Mouse (Mus musculus): ENCODE results near the gene Lemd1.
"Not testable (repeated sequence)": the region's sequence is repeated elsewhere in the genome, so short reads cannot be mapped to it uniquely, and the experiment has no call there.

Lemd1 gene

GRCm38 (mm10) chr1:132191093-132191785 is at the start of gene Lemd1, which contains the start of gene AC124108.1:
Gene Lemd1, plus strand, starts transcription at chr1:132191431.
Gene AC124108.1, plus strand, starts transcription at chr1:132191457.
- no peak for DNase-seq (ENCODE audit: low spot score)

DNA sequence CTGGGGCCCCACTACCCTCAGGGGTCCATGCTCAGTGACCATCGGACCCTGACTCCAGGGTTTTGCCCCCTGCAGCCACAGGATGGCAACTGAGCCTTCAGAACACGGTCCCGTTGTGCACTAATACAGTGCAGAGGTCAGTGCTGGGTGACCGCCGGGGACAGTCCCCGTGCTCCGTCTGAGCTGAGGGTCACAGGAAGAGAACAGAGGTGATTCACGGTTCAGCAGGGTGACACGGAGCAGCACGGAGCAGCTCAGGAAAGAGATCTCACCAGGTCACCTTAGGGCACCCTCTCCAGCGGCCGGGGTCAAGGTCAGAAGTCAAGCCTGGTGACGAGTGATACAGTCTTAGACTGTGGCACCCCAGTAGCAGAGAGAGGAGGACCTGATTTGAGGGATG is 49.5 kb upstream of the Lemd1 start:
- DNase-seq (ENCODE audit: low spot score) = no peak

DNA sequence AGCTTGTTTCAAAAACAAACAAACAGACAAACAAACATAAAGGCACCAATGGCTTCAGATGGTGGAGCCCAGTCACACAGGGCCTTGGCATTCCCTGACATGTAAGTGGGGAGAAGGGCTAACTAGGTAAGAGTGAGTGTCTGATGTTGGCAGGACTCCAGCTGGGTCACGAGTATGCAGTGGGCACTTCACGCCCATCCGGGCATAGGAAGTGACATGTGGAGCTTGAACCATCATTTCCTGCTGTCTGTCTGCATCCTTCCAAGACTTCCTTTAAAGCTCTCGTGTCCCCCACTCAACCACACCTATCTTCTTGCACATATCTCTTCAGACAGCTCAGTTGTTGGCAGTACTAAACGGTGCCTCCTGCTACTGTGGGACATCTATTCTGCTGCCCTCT is 48.2 kb upstream of the Lemd1 start:
- no peak for DNase-seq (ENCODE audit: low spot score)

- DNase-seq (ENCODE audit: low spot score) = no peak
Observed at GRCm38 (mm10) chr1:132143730-132144129, 47.5 kb upstream of the Lemd1 start.

GRCm38 (mm10) chr1:132144223-132144622 is 47.0 kb upstream of the Lemd1 start:
- DNase-seq (ENCODE audit: low spot score) = no peak

- no peak for DNase-seq (ENCODE audit: low spot score)
Observed at GRCm38 (mm10) chr1:132144837-132145236, 46.4 kb upstream of the Lemd1 start.

GRCm38 (mm10) chr1:132145973-132146685 is 45.1 kb upstream of the Lemd1 start:
- no peak for DNase-seq (ENCODE audit: low spot score)

GRCm38 (mm10) chr1:132149410-132149809 is 41.8 kb upstream of the Lemd1 start:
- no peak for DNase-seq (ENCODE audit: low spot score)

- no peak for DNase-seq (ENCODE audit: low spot score)
Observed at GRCm38 (mm10) chr1:132150171-132150570, 41.1 kb upstream of the Lemd1 start.

- DNase-seq (ENCODE audit: low spot score) = no peak
Observed at GRCm38 (mm10) chr1:132150817-132151601, 40.2 kb upstream of the Lemd1 start.

DNA sequence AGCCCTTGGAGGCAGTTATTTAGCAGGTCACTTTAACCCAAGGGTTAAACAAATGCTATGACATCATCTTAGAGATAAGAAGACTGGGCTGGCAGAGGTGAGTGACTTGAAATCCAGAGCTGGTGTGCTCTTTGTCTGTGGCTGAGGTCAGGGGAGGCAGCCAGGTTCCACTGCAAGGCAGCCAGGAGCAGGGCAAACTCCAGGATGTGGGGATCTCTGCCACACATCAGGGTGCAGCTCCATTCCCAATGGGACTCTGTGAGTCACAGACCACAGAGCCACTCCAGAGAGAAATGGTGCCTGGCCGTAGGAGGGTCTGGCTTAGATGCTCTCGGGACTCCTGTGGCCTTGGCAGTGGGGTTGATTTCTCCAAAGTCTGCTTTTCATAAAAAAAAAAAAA is 39.3 kb upstream of the Lemd1 start:
- no peak for DNase-seq (ENCODE audit: low spot score)

DNA sequence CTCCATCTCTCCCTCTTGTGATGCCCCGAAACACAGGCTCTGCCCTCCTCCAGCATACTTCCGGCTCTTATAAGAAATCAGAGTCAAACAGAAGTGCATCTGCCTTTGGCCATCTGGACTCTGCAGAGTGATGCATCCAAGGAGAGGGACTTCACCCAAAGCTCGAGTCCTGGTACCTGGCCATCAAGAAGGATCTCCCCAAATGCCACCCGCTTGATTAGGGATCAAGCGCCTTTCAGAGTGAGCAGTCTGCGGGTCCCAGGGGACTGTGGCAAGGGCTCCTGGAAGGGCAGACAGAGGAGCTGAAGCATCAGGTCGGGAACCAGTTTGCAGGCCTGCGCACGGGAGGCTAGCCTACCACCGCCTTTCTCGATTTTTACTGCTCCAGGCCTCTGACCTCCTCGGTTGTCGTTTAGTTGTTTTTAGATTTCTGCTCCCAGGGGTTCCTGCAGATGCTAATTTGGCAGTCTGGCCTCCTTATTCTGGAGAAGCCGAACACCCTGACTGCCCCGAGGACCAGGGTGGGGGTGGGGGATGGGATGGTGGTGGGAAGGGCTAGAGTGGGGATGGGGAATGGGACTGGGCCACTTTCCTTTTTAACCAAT is 38.0 kb upstream of the Lemd1 start:
- no peak for DNase-seq (ENCODE audit: low spot score)

DNA sequence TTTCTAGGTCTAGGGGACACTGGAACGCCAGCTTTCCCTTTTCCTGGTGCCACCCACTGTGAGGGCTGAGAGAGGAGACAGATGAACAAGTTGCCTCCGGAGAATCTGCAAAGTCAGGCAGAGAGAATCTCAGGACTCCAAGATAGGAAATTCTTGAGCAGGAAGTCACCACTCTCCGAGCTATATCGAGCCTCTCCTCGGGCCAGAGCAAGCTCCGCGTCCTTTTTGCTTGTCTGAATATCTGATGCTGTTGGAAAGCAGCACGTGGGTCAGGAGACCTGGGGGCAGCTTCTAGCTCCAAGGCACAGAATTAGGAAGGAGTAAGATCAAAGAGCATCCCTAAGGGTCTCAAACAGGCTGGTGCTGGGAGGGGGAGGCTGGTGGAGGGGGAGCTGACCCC is 37.5 kb upstream of the Lemd1 start:
- DNase-seq (ENCODE audit: low spot score) = no peak

DNA sequence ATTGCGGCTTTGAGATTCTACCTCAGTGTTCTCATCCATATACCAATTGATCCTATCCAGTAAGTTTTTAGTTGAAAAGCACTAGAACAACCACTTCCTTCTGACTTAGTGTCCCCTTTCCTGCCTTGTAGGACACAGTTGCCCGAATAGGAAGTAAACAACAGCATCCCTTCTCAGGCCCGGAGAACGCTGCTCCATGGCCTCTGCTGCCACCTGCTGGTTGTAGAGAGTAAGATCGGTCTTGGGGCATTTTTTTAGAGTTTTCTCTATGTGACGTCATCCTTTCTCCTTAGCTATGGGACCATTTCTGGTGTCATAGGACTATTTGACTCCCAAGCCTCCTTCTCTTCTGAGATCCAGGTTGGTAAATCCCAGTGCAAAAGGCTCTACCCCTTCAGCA is 35.5 kb upstream of the Lemd1 start:
- DNase-seq (ENCODE audit: low spot score) = peak; percentile 63

GRCm38 (mm10) chr1:132157016-132157781 is 34.0 kb upstream of the Lemd1 start:
- peak; percentile 70 for DNase-seq (ENCODE audit: low spot score)

DNA sequence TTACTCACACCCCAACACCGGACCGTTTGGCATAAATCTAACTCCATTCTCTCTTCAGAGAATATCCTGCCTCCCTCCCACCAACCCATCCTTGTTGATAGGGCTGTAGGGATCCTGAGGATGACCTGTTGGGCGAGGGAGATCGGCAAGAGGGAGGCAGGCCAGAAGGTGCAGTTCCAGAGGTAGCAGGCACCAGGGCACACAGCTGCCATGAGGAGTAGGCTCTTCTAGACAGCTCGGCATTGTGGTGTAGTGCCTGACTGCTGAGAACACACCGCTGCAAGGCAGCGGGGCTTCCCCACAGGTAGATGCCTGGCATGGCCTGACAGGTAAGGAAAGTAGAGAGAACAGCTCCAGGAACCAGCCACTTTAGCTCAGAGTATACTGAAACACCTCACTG is 33.4 kb upstream of the Lemd1 start:
- no peak for DNase-seq (ENCODE audit: low spot score)

DNA sequence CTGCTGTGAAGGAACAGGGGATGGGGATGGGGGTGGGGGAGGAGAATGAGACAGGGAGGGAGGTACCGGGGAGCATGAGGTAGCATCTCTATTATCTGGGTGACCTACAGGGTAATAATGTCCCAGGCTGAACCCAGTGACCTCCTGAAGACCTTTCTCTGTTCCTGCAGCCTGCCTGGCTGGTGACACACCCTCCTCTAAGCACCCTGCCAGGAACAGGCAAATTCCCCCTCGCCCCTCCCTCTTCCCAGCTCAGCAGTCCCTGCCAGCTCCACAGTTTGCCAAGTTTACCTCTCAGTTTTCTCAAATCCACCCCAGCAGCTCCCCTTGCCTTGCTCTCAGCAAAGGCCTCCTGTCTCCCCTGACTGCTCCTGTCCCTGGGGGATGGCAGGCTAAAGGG is 32.5 kb upstream of the Lemd1 start:
- DNase-seq (ENCODE audit: low spot score) = no peak

DNA sequence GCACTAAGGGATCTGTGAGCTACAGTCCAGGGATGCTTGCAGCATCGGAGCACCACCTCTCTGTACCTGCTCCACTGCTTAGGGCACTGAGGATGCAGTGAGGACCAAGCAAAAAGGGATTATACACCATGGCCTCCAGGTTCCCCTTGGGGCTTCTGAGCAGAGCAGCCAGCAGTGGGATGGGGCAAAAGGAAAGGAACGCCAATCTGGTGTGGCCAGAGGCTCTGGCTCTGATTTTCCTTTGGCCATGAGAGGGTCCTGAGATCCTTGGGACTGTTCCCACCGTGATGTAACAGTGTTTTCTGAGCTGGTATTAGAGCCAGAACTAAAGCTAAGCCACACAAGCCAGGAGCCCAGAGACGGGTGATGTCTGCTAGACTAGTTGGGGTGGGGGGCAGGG is 31.6 kb upstream of the Lemd1 start:
- DNase-seq (ENCODE audit: low spot score) = no peak

DNA sequence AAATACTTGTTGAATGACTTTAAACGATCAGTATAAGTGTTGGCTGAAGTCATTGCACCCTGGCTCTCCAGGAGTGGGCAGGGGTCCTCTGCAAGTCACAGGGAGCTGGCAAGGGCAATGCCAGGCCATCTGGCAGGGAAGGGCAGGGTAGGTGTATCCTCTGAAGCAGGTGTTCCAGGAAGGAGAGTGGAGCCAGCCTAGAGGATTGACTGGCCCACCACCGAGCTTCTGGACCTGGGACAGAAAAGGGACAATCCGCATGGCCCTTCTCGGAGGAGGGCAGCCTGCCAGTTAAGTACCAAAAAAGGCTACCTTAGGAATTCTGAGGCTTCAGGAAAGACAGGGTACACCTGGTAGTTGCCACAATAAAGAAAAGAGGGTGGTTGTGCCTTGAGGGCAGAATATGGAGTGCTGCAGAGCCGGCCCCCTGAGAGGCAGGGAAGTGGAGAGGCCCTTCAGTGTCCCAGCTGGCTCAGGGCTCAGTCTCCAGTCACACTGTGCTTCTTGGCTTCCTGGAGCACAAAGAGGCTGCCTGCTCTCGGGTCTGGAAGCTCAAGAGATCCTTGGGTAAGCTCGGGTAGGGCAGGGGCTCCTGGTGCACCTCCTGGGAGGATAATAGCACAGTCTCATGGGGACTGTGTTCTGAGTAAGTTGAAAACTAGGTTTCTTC is 29.9 kb upstream of the Lemd1 start:
- DNase-seq (ENCODE audit: low spot score) = no peak

DNA sequence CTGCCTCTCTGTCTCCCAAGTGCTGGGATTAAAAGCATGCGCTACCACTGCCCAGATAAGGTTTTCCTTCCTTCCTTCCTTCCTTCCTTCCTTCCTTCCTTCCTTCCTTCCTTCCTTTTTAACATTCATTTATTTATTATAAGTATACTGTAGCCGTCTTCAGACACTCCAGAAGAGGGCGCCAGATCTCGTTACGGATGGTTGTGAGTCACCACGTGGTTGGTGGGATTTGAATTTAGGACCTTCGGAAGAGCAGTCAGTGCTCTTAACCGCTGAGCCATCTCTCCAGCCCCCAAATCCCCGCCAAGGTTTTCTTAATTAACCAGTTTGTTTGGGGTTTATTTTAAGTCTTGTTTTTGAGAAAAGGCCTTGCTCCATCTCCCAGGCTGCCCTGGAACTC is 28.6 kb upstream of the Lemd1 start:
- DNase-seq (ENCODE audit: low spot score) = not testable (repeated sequence)
